Mouse (Mus musculus) telencephalon, adult 2 months (tissue): ENCODE data around the gene 9830107B12Rik.
A peak's percentile ranks its signal among the peaks of the same experiment; 100 is the strongest.
"Not testable (repeated sequence)": the region's sequence is repeated elsewhere in the genome, so short reads cannot be mapped to it uniquely, and the experiment has no call there.

Experiments
- DNase-seq: peaks from one replicate; pipeline ENCODE4 v3.0.0-alpha.2; 2011; ENCODE audit warnings: low read depth, low spot score

9830107B12Rik gene

GRCm38 (mm10) chr17:48146120-48146519 lies at the start of gene 9830107B12Rik:
Gene 9830107B12Rik, minus strand, starts transcription at chr17:48146268.
- no peak for DNase-seq

GRCm38 (mm10) chr17:48192366-48192765 lies 46.3 kb upstream of the 9830107B12Rik start:
- DNase-seq = no peak

DNA sequence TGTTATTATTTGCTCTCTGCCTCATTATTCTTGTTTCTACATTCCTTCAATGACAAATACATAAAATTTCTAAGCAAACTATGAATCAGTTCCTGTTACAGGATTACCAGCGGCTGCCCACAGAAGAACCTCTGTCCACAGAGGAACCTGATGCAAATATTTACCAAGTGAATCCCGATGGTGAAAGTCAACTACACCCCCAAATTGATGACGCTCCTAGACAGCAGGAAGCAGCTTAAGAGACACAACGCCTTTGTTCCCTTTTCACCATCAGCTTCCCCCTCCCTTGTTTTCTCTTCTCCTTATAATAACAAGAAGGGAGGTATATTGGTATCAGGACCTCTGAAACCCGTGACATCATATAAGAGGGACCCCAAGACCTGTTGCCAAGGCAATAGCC lies 39.2 kb upstream of the 9830107B12Rik start:
- DNase-seq = no peak

DNA sequence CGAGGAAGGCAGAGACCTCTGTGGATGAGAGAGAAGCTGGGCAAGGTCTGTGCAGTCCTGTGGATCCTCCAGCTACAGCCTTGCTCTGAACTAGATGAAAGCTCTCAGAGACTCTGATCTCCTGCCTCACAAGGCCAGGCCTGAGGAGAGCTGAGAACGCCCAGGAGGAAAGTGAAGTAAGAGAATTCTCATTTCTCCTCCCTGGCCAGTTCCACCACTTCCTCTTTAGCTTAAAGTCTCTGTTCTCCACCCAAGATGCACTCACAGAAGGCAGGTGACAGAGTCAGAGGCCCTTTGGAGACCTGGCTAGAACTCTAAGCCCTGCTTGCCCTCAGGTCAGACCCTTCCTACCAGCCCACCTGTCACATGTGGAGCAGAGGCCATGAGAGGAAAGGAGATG lies 21.0 kb upstream of the 9830107B12Rik start, which contains the start of gene A530064D06Rik:
TSS of gene A530064D06Rik (minus strand) at position 173 of the 400 bp plus-strand sequence.
- not testable (repeated sequence) for DNase-seq

- no peak for DNase-seq
Measured at GRCm38 (mm10) chr17:48157382-48158076, 11.5 kb upstream of the 9830107B12Rik start.

- DNase-seq = no peak
Measured at GRCm38 (mm10) chr17:48132810-48133209, 13.3 kb downstream of the 9830107B12Rik start.

DNA sequence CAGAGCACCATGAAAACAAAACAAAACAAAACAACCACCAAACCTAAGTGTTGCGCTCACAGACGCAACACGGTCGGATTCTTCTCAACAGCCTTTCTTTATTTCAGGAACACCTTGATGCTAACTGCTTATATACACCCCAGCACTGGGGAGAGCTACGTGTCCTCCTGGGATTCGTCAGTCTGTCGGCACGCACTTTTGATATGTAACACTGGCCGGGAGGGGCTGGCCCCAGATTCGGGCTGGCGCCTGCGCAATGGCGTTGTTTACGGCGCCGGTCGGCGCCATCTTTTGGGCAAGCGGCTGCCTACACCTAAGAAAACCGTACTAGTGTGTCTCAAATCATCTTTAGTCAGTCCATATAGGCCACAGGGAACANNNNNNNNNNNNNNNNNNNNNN lies 25.6 kb downstream of the 9830107B12Rik start:
- no peak for DNase-seq

DNA sequence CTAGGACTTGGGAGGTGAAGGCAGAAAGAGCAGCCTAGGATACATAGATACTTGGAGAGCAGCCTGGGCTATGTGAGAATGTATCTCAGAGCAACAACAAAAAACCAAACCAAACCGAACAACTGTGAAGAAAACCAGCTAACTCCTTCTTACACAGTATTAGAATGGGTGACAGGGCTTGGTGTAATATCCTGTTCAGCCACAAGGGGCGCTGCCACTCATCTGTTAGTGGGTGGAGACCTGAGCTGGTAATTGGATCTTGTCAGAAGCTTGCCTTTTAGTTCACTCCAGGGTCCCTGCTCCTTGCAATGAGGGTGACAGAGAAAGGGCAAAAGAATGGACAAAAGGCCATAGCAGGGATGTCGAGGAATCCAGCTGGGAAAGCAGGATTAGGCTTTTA lies 26.4 kb downstream of the 9830107B12Rik start:
- DNase-seq = no peak

- DNase-seq = no peak
Measured at GRCm38 (mm10) chr17:48118570-48118969, 27.5 kb downstream of the 9830107B12Rik start.

- no peak for DNase-seq
Measured at GRCm38 (mm10) chr17:48110547-48111287, 35.4 kb downstream of the 9830107B12Rik start.

DNA sequence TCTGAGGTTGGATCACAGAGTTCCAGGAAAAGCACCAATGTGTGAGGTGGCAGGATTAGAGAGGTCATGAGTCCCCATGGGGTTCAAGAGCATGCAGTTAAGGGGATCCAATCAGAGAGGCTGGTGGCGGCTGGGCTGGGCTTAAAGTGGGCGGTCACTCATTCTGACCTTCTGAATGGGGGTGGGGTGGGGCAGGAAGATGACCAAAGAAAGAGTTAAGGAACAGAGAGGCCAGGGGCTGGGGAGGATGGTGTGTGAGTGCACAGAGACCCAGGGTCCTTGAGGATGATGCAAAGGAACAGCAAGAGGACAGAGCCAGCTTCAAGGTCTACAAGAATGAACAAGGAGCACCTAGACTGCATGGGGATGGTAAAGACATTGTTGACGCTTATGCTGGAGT lies 37.5 kb downstream of the 9830107B12Rik start:
- DNase-seq = no peak

GRCm38 (mm10) chr17:48107862-48108261 lies 38.2 kb downstream of the 9830107B12Rik start:
- no peak for DNase-seq

DNA sequence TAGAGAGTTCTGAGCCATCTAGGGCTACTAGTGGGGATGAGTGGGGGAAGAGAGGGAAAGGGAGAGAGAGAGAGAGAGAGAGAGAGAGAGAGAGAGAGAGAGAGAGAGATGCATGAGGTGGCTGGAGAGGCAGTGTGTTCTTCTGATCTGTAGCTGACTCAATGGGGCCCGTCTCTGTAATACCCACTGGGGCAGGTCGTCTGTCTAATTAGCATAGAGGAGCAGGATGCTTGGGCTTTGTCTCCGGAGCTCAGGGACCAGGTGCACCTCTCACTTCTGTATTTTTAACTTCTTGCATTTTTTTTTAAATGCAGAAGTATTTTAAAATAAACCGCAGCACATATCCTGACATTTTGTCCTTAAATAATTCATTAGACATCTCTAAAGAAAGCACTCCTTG lies 38.7 kb downstream of the 9830107B12Rik start:
- no peak for DNase-seq

GRCm38 (mm10) chr17:48100441-48101417 lies 45.3 kb downstream of the 9830107B12Rik start:
- DNase-seq = peak; percentile 74

- DNase-seq = no peak
Measured at GRCm38 (mm10) chr17:48099312-48099711, 46.8 kb downstream of the 9830107B12Rik start.

- DNase-seq = no peak
Measured at GRCm38 (mm10) chr17:48098528-48098890, 47.6 kb downstream of the 9830107B12Rik start.

- DNase-seq = no peak
Measured at GRCm38 (mm10) chr17:48097743-48098527, 48.1 kb downstream of the 9830107B12Rik start.

DNA sequence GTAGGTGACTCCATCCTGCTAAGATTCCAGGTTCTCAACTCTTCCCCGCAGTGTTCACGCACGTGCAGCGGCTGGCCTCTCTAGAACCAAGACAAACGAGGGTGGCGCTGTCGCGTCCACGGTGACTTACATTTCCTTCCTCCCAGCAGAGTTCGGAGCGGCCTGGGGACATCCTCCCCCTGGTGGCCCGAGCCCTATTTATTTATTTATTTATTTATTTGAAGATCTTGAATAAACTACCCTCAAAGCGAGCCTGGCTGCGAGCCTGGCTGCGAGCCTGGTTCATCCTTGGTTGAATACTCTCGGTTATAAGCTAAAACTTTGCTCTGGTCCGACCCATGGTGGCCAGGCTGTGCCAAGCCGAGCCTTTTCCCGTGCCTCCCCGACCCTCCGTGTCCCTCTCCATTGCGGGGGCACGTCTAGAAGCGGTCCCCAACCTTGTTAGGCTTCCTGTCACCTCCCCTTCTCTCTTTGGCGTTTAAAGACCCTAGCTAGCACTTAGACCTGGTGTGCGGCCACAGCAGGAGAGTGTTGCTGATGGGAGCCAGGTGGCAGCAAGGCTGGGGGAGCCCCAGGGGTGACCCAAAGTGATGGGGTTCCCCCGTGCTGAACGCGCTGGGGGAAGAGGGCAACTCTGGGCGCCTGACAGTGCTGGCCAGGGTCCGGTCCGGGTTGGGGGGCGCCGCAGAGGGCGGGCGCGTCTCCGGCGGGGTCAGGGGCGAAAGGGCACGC lies 48.9 kb downstream of the 9830107B12Rik start:
- no peak for DNase-seq

DNA sequence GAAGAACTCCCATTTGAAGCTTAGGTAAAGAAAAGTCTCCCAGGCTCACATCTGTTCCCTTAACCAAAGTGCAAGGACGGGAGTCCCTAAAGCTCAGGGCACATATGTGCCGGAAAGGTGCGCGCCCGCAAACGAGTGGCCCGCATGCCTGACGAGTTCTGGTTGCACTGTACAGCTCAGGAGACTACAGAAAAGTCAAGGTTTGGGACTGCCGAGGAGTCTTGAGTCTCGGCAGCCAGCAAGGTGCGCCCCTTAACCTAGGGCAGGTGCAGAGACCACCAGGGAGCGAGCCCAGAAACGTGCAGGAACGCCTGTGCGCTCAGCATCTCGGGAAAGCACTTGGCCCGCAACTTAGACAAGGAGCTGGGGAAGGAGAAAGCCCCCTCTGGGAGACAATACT lies 49.7 kb downstream of the 9830107B12Rik start:
- no peak for DNase-seq

GRCm38 (mm10) chr17:48095718-48096121 lies 50.3 kb downstream of the 9830107B12Rik start:
- DNase-seq = no peak
